ENCODE assay signal across 18 mouse cellular contexts in genomic region chr12:19928049-19928448, GRCm38 (mm10). TPM values are rescaled to one million over a fixed set of nuclear protein-coding genes. Genes with fewer than 3 reads are reported as not detected.
"Had no signal": no experiment of that assay in that cellular context is flagged by ENCODE, and none has a peak within 500 bp of the region (broad histone marks: within the 10 kb centered on the region; RNA-seq: fewer than 3 reads in every experiment).

No protein-coding gene starts in this region.

RNA-seq across cellular contexts. Expression of gene Gm21863, which starts 26.3 kb away (rescaled TPM):
- total RNA-seq: layer of hippocampus, adult 8-10 months; layer of hippocampus, postnatal 14 days; left cerebral cortex, adult 18-20 months; left cerebral cortex, postnatal 10 days; left cerebral cortex, postnatal 4 days; megakaryocyte, adult 5-6 weeks; monocyte, adult 5-6 weeks; neutrophil, adult 5-6 weeks had no signal
- polyA plus RNA-seq: kidney, embryonic 16.5 days; limb, embryonic 14.5 days; liver, embryonic 11.5 days; liver, embryonic 16.5 days; lung, embryonic 14.5 days; midbrain, embryonic 11.5 days; midbrain, embryonic 15.5 days; neural tube, embryonic 12.5 days; stomach, postnatal 0 days; urinary bladder, adult 2 months had no signal
